ENCODE assay signal across 9 mouse cellular contexts in genomic region chr11:115226811-115227491, GRCm38 (mm10). TPM values are rescaled to one million over a fixed set of nuclear protein-coding genes. Genes with fewer than 3 reads are reported as not detected.
DNase-seq lines count a peak whose midpoint lies in the region; ATAC-seq lines count a peak whose summit lies in the region.
"Had no signal": no experiment of that assay in that cellular context is flagged by ENCODE, and none has a peak within 500 bp of the region (broad histone marks: within the 10 kb centered on the region; RNA-seq: fewer than 3 reads in every experiment).

No protein-coding gene starts in this region.

- intact Hi-C loops in heart, postnatal 36 days (cut with DNase I) = no loop called here

- H3K4me1 ChIP-seq in heart, embryonic 10.5 days = peaks cover 96% of the 10 kb centered on the region
- H3K4me1 ChIP-seq in hindbrain, embryonic 15.5 days (replicated peaks) = peaks cover 73% of the 10 kb centered on the region
- peaks cover 28% of the 10 kb centered on the region for H3K4me1 ChIP-seq in neural tube, embryonic 14.5 days (ENCODE audit: control insufficient read depth, insufficient read depth, low read length)

- H3K27ac ChIP-seq in heart, embryonic 10.5 days = peak overlapping the region; percentile 71
- peak overlapping the region; percentile 37; the same call in 1 of the 2 replicates for H3K27ac ChIP-seq in hindbrain, embryonic 15.5 days (replicated peaks)
- H3K27ac ChIP-seq in neural tube, embryonic 14.5 days (ENCODE audit: low read depth, low read length) = no peak overlapping the region
- H3K27ac ChIP-seq: heart, adult 2 months had no signal

- no peaks in the 10 kb centered on the region for H3K9me3 ChIP-seq in heart, embryonic 10.5 days
- no peaks in the 10 kb centered on the region for H3K9me3 ChIP-seq in hindbrain, embryonic 15.5 days
- H3K9me3 ChIP-seq in neural tube, embryonic 14.5 days (ENCODE audit: control insufficient read depth, low read length) = no peaks in the 10 kb centered on the region

- 0 out of 2 replicates have a peak overlapping the region, but pooled peaks have one; percentile 1 for H3K4me3 ChIP-seq in heart, embryonic 10.5 days
- H3K4me3 ChIP-seq in hindbrain, embryonic 15.5 days = no peak overlapping the region
- no peak overlapping the region for H3K4me3 ChIP-seq in neural tube, embryonic 14.5 days (ENCODE audit: low read depth, low read length)
- H3K4me3 ChIP-seq: heart, adult 2 months had no signal

- no peak overlapping the region for H3K4me2 ChIP-seq in hindbrain, embryonic 15.5 days
- no peak overlapping the region for H3K4me2 ChIP-seq in neural tube, embryonic 14.5 days (ENCODE audit: low read depth, low read length)

- H3K27me3 ChIP-seq in heart, embryonic 10.5 days (ENCODE audit: insufficient read depth, poor library complexity, severe bottlenecking) = peaks cover 21% of the 10 kb centered on the region
- H3K27me3 ChIP-seq in hindbrain, embryonic 15.5 days = 0 out of 2 replicates have a peak, but pooled peaks cover 7% of the 10 kb centered on the region
- H3K27me3 ChIP-seq in neural tube, embryonic 14.5 days (ENCODE audit: control insufficient read depth, insufficient read depth, low read length) = no peaks in the 10 kb centered on the region; the same call in 1 of the 2 replicates

- no peaks in the 10 kb centered on the region for H3K36me3 ChIP-seq in heart, embryonic 10.5 days
- no peaks in the 10 kb centered on the region for H3K36me3 ChIP-seq in hindbrain, embryonic 15.5 days
- no peaks in the 10 kb centered on the region for H3K36me3 ChIP-seq in neural tube, embryonic 14.5 days (ENCODE audit: control insufficient read depth, insufficient read depth, low read length)

- H3K9ac ChIP-seq in hindbrain, embryonic 15.5 days = no peak overlapping the region
- no peak overlapping the region for H3K9ac ChIP-seq in neural tube, embryonic 14.5 days (replicated peaks; ENCODE audit: low read depth, low read length)

- peak; percentile 38; the same call in 1 of the 2 replicates for ATAC-seq in hindbrain, embryonic 15.5 days (ENCODE audit: low FRiP score, low read depth)
- peak; percentile 39; the same call in 1 of the 2 replicates for ATAC-seq in neural tube, embryonic 14.5 days (ENCODE audit: low read depth)

- DNase-seq in heart, embryonic 10.5 days (ENCODE audit: low spot score) = no peak
- no peak for DNase-seq in heart, postnatal 36 days
- DNase-seq in brain, adult 2 months (ENCODE audit: low read depth, low spot score) = peak; percentile 75
- DNase-seq in kidney, adult 8-10 months = no peak
- no peak for DNase-seq in kidney, adult 18-20 months
- DNase-seq in ovary, postnatal 14 days (ENCODE audit: low spot score) = no peak

- 21% methylated on average over 14 of the region's 14 CpGs for WGBS in heart, embryonic 10.5 days
- 29% methylated on average over 14 of the region's 14 CpGs for WGBS in hindbrain, embryonic 15.5 days
- 34% methylated on average over 14 of the region's 14 CpGs for WGBS in neural tube, embryonic 14.5 days

RNA-seq across cellular contexts. Expression of gene Nat9, which starts 39.3 kb away (rescaled TPM):
- polyA plus RNA-seq in heart, embryonic 10.5 days (2016; fragmentation: Nextera tagmentation; extraction: Ambion mirVana) = 15.8 and 17.0 TPM in 2 replicates
- total RNA-seq in heart, postnatal 36 days (2021) = 10 to 100 TPM; 19.8 to 28.0 TPM
- 19.1 and 20.4 TPM in 2 replicates for polyA plus RNA-seq in hindbrain, embryonic 15.5 days (2015; fragmentation: Nextera tagmentation; extraction: Ambion mirVana)
- 19.1 and 19.9 TPM in 2 replicates for polyA plus RNA-seq in neural tube, embryonic 14.5 days (2014; fragmentation: Nextera tagmentation; extraction: Ambion mirVana)

RNA-seq across cellular contexts. Expression of gene Tmem104, which starts 39.7 kb away (rescaled TPM):
- polyA plus RNA-seq in heart, embryonic 10.5 days (2016; fragmentation: Nextera tagmentation; extraction: Ambion mirVana) = 9.6 TPM in 2 replicates
- total RNA-seq in heart, postnatal 36 days (2021) = 10 to 100 TPM; 10.4 to 12.5 TPM
- 15.1 and 17.5 TPM in 2 replicates for polyA plus RNA-seq in hindbrain, embryonic 15.5 days (2015; fragmentation: Nextera tagmentation; extraction: Ambion mirVana)
- 8.9 and 10.8 TPM in 2 replicates for polyA plus RNA-seq in neural tube, embryonic 14.5 days (2014; fragmentation: Nextera tagmentation; extraction: Ambion mirVana)

RNA-seq across cellular contexts. Expression of gene Grin2c, which starts 40.1 kb away (rescaled TPM):
- polyA plus RNA-seq in heart, embryonic 10.5 days (2016; fragmentation: Nextera tagmentation; extraction: Ambion mirVana) = 0.23 and 0.65 TPM in 2 replicates
- total RNA-seq in heart, postnatal 36 days (2021) = under 1 TPM; 0.11 to 0.25 TPM
- 0.64 and 0.73 TPM in 2 replicates for polyA plus RNA-seq in hindbrain, embryonic 15.5 days (2015; fragmentation: Nextera tagmentation; extraction: Ambion mirVana)
- 0.24 and 0.45 TPM in 2 replicates for polyA plus RNA-seq in neural tube, embryonic 14.5 days (2014; fragmentation: Nextera tagmentation; extraction: Ambion mirVana)

RNA-seq across cellular contexts. Expression of gene Fdxr, which starts 49.9 kb away (rescaled TPM):
- 14.3 and 16.5 TPM in 2 replicates for polyA plus RNA-seq in heart, embryonic 10.5 days (2016; fragmentation: Nextera tagmentation; extraction: Ambion mirVana)
- 1 to 10 TPM; 9.5 to 9.7 TPM for total RNA-seq in heart, postnatal 36 days (2021)
- polyA plus RNA-seq in hindbrain, embryonic 15.5 days (2015; fragmentation: Nextera tagmentation; extraction: Ambion mirVana) = 21.3 and 21.6 TPM in 2 replicates
- polyA plus RNA-seq in neural tube, embryonic 14.5 days (2014; fragmentation: Nextera tagmentation; extraction: Ambion mirVana) = 12.5 and 14.6 TPM in 2 replicates
